Mouse (Mus musculus): ENCODE results near the gene Scube2. TPM values are rescaled to one million over a fixed set of nuclear protein-coding genes. Genes with fewer than 3 reads are reported as not detected.

The Scube2 gene
- polyA plus RNA-seq, 1 experiment from 2014 or later: 1.3 TPM

GRCm38 (mm10) chr7:109803516-109803915 is 62.0 kb downstream of the Scube2 start:
- Histone ChIP-seq H3K36me3 (ENCODE audit: insufficient read depth) (no peaks in the 10 kb centered on the region), H3K27ac (ENCODE audit: low read depth) (no peak overlapping the region), H3K4me3 (ENCODE audit: low read depth, low read length) (no peak overlapping the region), H3K9me3 (ENCODE audit: low read depth, low read length) (no peaks in the 10 kb centered on the region), H3K27me3 (ENCODE audit: insufficient read depth, low read length) (no peaks in the 10 kb centered on the region), H3K4me2 (no peak overlapping the region), H3K9ac (no peak overlapping the region), H3K4me1 (ENCODE audit: insufficient read depth) (no peaks in the 10 kb centered on the region)
- WGBS: 50% methylated on average over 1 of the region's 1 CpGs
- DNase-seq (no peak), ATAC-seq (ENCODE audit: insufficient read depth) (no peak)
- no peak for TF ChIP-seq CTCF (IDR thresholded peaks at IDR 0.05; ENCODE audit: low read depth)

- H3K9ac ChIP-seq: no peak overlapping the region
- no peak for ATAC-seq (ENCODE audit: insufficient read depth)
- no peak overlapping the region for H3K4me2 ChIP-seq
- H3K4me1 ChIP-seq (ENCODE audit: insufficient read depth): 0 out of 2 replicates have a peak, but pooled peaks cover under 1% of the 10 kb centered on the region
- H3K27ac ChIP-seq (ENCODE audit: low read depth): no peak overlapping the region
- 78% methylated on average over 4 of the region's 4 CpGs for WGBS
- TF ChIP-seq CTCF (IDR thresholded peaks at IDR 0.05; ENCODE audit: low read depth): no peak
- DNase-seq: no peak
- H3K36me3 ChIP-seq (ENCODE audit: insufficient read depth): no peaks in the 10 kb centered on the region
- no peaks in the 10 kb centered on the region for H3K9me3 ChIP-seq (ENCODE audit: low read depth, low read length)
- H3K27me3 ChIP-seq (ENCODE audit: insufficient read depth, low read length): no peaks in the 10 kb centered on the region
- no peak overlapping the region for H3K4me3 ChIP-seq (ENCODE audit: low read depth, low read length)
Measured at GRCm38 (mm10) chr7:109800626-109801025, 64.9 kb downstream of the Scube2 start.

GRCm38 (mm10) chr7:109799168-109799567 is 66.3 kb downstream of the Scube2 start:
- Histone ChIP-seq H3K27ac (ENCODE audit: low read depth) (no peak overlapping the region), H3K4me1 (ENCODE audit: insufficient read depth) (0 out of 2 replicates have a peak, but pooled peaks cover 6% of the 10 kb centered on the region), H3K36me3 (ENCODE audit: insufficient read depth) (no peaks in the 10 kb centered on the region), H3K4me3 (ENCODE audit: low read depth, low read length) (no peak overlapping the region), H3K4me2 (no peak overlapping the region), H3K27me3 (ENCODE audit: insufficient read depth, low read length) (no peaks in the 10 kb centered on the region), H3K9ac (no peak overlapping the region), H3K9me3 (ENCODE audit: low read depth, low read length) (no peaks in the 10 kb centered on the region)
- WGBS: 39% methylated on average over 11 of the region's 11 CpGs
- TF ChIP-seq CTCF (IDR thresholded peaks at IDR 0.05; ENCODE audit: low read depth): no peak
- ATAC-seq (ENCODE audit: insufficient read depth): peak; percentile 25; the same call in 1 of the 2 replicates
- DNase-seq: peak; percentile 76

- Histone ChIP-seq H3K9me3 (ENCODE audit: low read depth, low read length) (no peaks in the 10 kb centered on the region), H3K36me3 (ENCODE audit: insufficient read depth) (no peaks in the 10 kb centered on the region), H3K9ac (no peak overlapping the region), H3K4me1 (ENCODE audit: insufficient read depth) (0 out of 2 replicates have a peak, but pooled peaks cover 6% of the 10 kb centered on the region), H3K4me2 (no peak overlapping the region), H3K4me3 (ENCODE audit: low read depth, low read length) (no peak overlapping the region), H3K27me3 (ENCODE audit: insufficient read depth, low read length) (no peaks in the 10 kb centered on the region), H3K27ac (ENCODE audit: low read depth) (no peak overlapping the region)
- 30% methylated on average over 5 of the region's 5 CpGs for WGBS
- ATAC-seq (ENCODE audit: insufficient read depth) (no peak), DNase-seq (no peak)
- no peak for TF ChIP-seq CTCF (IDR thresholded peaks at IDR 0.05; ENCODE audit: low read depth)
Measured at GRCm38 (mm10) chr7:109795564-109795963, 69.9 kb downstream of the Scube2 start.

- Histone ChIP-seq H3K4me2 (no peak overlapping the region), H3K4me1 (ENCODE audit: insufficient read depth) (0 out of 2 replicates have a peak, but pooled peaks cover 6% of the 10 kb centered on the region), H3K4me3 (ENCODE audit: low read depth, low read length) (no peak overlapping the region), H3K36me3 (ENCODE audit: insufficient read depth) (no peaks in the 10 kb centered on the region), H3K9me3 (ENCODE audit: low read depth, low read length) (no peaks in the 10 kb centered on the region), H3K9ac (no peak overlapping the region), H3K27me3 (ENCODE audit: insufficient read depth, low read length) (no peaks in the 10 kb centered on the region), H3K27ac (ENCODE audit: low read depth) (no peak overlapping the region)
- 75% methylated on average over 2 of the region's 2 CpGs for WGBS
- ATAC-seq (ENCODE audit: insufficient read depth): no peak
- no peak for TF ChIP-seq CTCF (IDR thresholded peaks at IDR 0.05; ENCODE audit: low read depth)
- no peak for DNase-seq
Measured at GRCm38 (mm10) chr7:109794556-109794955, 70.9 kb downstream of the Scube2 start.

GRCm38 (mm10) chr7:109792759-109793158 is 72.7 kb downstream of the Scube2 start:
- Histone ChIP-seq H3K9me3 (ENCODE audit: low read depth, low read length) (no peaks in the 10 kb centered on the region), H3K4me1 (ENCODE audit: insufficient read depth) (0 out of 2 replicates have a peak, but pooled peaks cover 6% of the 10 kb centered on the region), H3K36me3 (ENCODE audit: insufficient read depth) (no peaks in the 10 kb centered on the region), H3K9ac (no peak overlapping the region), H3K4me3 (ENCODE audit: low read depth, low read length) (no peak overlapping the region), H3K27ac (ENCODE audit: low read depth) (no peak overlapping the region), H3K4me2 (no peak overlapping the region), H3K27me3 (ENCODE audit: insufficient read depth, low read length) (no peaks in the 10 kb centered on the region)
- DNase-seq (peak; percentile 81), ATAC-seq (ENCODE audit: insufficient read depth) (no peak)
- WGBS: 68% methylated on average over 2 of the region's 2 CpGs
- peak; percentile 80 for TF ChIP-seq CTCF (IDR thresholded peaks at IDR 0.05; ENCODE audit: low read depth)

- Histone ChIP-seq H3K4me2 (no peak overlapping the region), H3K27ac (ENCODE audit: low read depth) (no peak overlapping the region), H3K36me3 (ENCODE audit: insufficient read depth) (no peaks in the 10 kb centered on the region), H3K9ac (no peak overlapping the region), H3K4me1 (ENCODE audit: insufficient read depth) (0 out of 2 replicates have a peak, but pooled peaks cover 6% of the 10 kb centered on the region), H3K27me3 (ENCODE audit: insufficient read depth, low read length) (no peaks in the 10 kb centered on the region), H3K4me3 (ENCODE audit: low read depth, low read length) (no peak overlapping the region), H3K9me3 (ENCODE audit: low read depth, low read length) (no peaks in the 10 kb centered on the region)
- DNase-seq: peak; percentile 42
- WGBS: 63% methylated on average over 3 of the region's 3 CpGs
- no peak for TF ChIP-seq CTCF (IDR thresholded peaks at IDR 0.05; ENCODE audit: low read depth)
- ATAC-seq (ENCODE audit: insufficient read depth): no peak
Measured at GRCm38 (mm10) chr7:109790818-109791217, 74.7 kb downstream of the Scube2 start.

Data from lung, embryonic 14.5 days (tissue).